Mouse (Mus musculus): ENCODE measurements around the gene Tmem88. TPM values are rescaled to one million over a fixed set of nuclear protein-coding genes. Genes with fewer than 3 reads are reported as not detected.
A peak's percentile ranks its signal among the peaks of the same experiment; 100 is the strongest.

Tmem88 gene
- polyA plus RNA-seq, 1 experiment = 0.16 TPM

DNA sequence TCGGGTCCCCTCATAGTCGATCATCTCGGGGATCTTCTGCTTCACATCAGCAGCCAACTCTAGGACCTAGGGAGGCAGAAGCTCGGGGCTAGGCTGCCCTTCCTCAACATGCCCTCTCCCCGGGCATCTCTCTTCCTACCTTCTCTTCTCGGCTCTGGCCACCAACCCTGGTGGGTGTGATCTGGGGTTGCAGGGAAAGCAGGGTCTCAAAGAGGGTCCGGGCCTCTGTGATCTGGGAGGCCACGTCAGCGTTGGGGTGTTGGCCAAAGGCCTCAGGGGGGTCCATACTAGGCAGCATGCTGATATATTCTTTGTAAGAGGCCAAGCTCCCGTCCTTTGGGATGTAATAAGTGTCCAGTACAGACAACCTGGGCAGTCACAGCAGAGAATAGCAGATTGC lies 24.8 kb upstream of the Tmem88 start:
- peaks cover 10% of the 10 kb centered on the region for H3K27me3 ChIP-seq (ENCODE audit: control insufficient read depth, insufficient read depth, insufficient read length)
- no peak overlapping the region for H3ac ChIP-seq (ENCODE audit: control insufficient read depth, insufficient read length, low read depth)
- no peaks in the 10 kb centered on the region for H3K79me3 ChIP-seq (ENCODE audit: low read depth)
- H3K4me3 ChIP-seq (ENCODE audit: insufficient read depth, poor library complexity, severe bottlenecking) = no peak overlapping the region
- no peaks in the 10 kb centered on the region for H3K79me2 ChIP-seq (ENCODE audit: control insufficient read depth, insufficient read depth)
- no peaks in the 10 kb centered on the region for H3K36me3 ChIP-seq (ENCODE audit: control insufficient read depth, insufficient read depth)
- TF ChIP-seq CTCF (IDR thresholded peaks at IDR 0.05; ENCODE audit: control insufficient read depth, insufficient read depth, insufficient read length) (no peak), MYOD1 (IDR thresholded peaks at IDR 0.05; ENCODE audit: control insufficient read depth, insufficient read length, low read depth) (no peak), MAX (IDR thresholded peaks at IDR 0.05) (no peak), USF1 (IDR thresholded peaks at IDR 0.05; ENCODE audit: low read depth) (no peak), CEBPB (IDR thresholded peaks at IDR 0.05; ENCODE audit: low read depth) (no peak), MYOG (IDR thresholded peaks at IDR 0.05; ENCODE audit: control insufficient read depth, extremely low read depth, insufficient read length) (no peak), FOSL1 (IDR thresholded peaks at IDR 0.05; ENCODE audit: insufficient read depth, low read length, poor library complexity, severe bottlenecking) (no peak)

DNA sequence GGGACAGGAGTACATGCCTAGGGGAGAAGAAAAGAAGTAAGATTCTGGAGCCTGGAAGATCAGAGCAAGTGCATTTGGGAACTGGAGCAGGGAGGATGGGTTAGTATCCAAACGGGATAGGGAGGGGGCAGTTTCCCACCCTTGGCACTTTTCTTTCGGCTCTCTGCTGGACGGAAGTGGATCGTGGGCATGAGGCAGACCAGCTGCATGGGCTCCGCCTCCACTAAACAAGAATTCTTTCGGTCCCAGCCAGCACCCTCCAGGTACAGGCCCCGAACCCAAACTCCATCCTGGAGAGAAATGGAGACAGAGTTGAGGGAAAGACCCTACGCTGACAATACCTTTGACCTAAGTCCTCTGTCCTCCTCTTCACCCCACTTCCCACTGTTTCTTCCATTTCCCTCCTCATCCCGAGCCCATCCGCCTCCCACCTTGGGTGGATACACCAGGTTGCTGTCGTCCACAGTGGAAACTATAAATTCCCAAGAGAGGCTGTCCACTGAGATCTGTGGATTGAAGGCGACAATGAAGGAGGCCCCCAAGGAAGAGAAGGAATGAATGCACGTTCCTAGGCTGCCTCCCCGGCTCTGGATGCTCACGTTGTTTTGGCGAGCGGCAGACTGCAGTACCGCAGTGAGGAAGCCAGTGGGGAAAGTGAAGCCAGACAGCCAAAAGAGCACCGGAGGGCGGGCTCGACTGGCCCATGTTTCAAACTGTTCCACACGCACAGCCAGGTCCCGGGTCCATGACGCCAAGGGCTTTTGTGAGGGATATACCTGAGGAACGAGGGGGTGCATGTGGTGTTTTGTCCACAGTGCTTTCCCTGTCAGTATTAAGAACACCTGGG lies 23.3 kb upstream of the Tmem88 start:
- Histone ChIP-seq H3K36me3 (ENCODE audit: control insufficient read depth, insufficient read depth) (no peaks in the 10 kb centered on the region), H3ac (ENCODE audit: control insufficient read depth, insufficient read length, low read depth) (no peak overlapping the region), H3K79me3 (ENCODE audit: low read depth) (no peaks in the 10 kb centered on the region), H3K4me3 (ENCODE audit: insufficient read depth, poor library complexity, severe bottlenecking) (no peak overlapping the region), H3K79me2 (ENCODE audit: control insufficient read depth, insufficient read depth) (peaks cover 3% of the 10 kb centered on the region), H3K27me3 (ENCODE audit: control insufficient read depth, insufficient read depth, insufficient read length) (peaks cover 10% of the 10 kb centered on the region)
- TF ChIP-seq USF1 (IDR thresholded peaks at IDR 0.05; ENCODE audit: low read depth) (no peak), CTCF (IDR thresholded peaks at IDR 0.05; ENCODE audit: control insufficient read depth, insufficient read depth, insufficient read length) (no peak)

DNA sequence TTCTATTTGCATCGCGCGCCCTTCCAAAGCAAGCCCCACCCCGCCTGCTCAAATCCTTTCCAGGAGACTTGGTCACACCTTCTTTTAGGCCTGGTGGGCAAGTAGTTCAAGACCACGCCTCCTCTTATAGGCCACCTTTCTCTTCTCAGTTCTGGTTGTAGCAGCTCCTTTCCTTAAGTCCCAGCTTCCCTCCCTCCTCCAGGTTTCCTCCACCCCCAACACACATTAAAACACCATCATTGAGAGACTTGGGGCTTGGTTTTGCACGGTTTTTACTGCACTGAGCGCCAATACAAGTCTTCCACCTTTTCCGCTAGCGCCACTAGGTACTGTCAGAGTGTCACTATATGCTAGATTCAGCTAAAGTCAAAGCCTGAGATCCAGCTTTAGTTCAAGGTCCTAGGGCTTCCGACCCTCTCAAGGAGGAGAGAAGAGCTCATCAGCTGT lies 22.5 kb upstream of the Tmem88 start:
- no peaks in the 10 kb centered on the region for H3K36me3 ChIP-seq (ENCODE audit: control insufficient read depth, insufficient read depth)
- H3K79me3 ChIP-seq (ENCODE audit: low read depth) = peaks cover under 1% of the 10 kb centered on the region
- TF ChIP-seq MYOD1 (IDR thresholded peaks at IDR 0.05; ENCODE audit: control insufficient read depth, insufficient read length, low read depth) (no peak), MAX (IDR thresholded peaks at IDR 0.05) (no peak), FOSL1 (IDR thresholded peaks at IDR 0.05; ENCODE audit: insufficient read depth, low read length, poor library complexity, severe bottlenecking) (no peak), MYOG (IDR thresholded peaks at IDR 0.05; ENCODE audit: control insufficient read depth, extremely low read depth, insufficient read length) (no peak), USF1 (IDR thresholded peaks at IDR 0.05; ENCODE audit: low read depth) (no peak), CTCF (IDR thresholded peaks at IDR 0.05; ENCODE audit: control insufficient read depth, insufficient read depth, insufficient read length) (no peak), CEBPB (IDR thresholded peaks at IDR 0.05; ENCODE audit: low read depth) (no peak)
- peaks cover 10% of the 10 kb centered on the region for H3K79me2 ChIP-seq (ENCODE audit: control insufficient read depth, insufficient read depth)
- H3K4me3 ChIP-seq (ENCODE audit: insufficient read depth, poor library complexity, severe bottlenecking) = no peak overlapping the region
- H3K27me3 ChIP-seq (ENCODE audit: control insufficient read depth, insufficient read depth, insufficient read length) = peaks cover 9% of the 10 kb centered on the region
- H3ac ChIP-seq (ENCODE audit: control insufficient read depth, insufficient read length, low read depth) = no peak overlapping the region

DNA sequence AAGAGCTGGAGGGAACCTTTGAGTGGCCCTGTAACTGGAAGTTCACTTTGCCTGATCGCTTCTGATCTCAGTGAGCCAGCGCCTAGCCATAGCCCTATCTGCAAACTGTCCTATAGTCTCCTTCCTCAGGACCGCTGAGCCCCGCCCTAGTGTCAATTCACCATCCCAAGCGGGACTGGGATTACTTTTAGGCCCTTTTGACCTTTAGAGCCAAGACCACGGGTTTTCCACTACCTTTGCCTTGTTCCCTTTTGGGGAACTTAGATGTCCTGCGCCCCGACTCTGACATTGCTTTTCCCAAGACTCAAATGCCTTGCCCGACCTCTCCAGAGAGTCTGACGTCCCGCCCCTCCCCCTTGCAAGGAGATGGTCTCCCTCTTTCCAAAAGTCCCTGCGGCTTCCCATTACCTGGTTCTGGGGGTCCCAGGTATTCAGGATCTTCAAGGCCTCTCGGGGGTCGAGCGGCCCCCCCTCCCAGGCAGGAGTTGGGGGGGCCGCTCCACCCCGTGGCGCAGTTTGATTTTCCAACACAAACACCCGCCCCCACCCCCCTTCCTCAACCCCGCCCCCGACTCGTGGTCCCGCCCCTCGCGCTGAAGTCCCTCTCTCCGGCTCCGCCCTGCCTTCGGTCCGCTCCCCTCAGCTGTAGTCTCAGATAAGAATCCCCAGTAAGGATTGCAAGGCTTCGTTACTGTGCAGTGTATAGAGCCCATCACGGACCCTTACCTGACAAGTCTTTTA lies 21.9 kb upstream of the Tmem88 start:
- Histone ChIP-seq H3K79me2 (ENCODE audit: control insufficient read depth, insufficient read depth) (peaks cover 16% of the 10 kb centered on the region), H3K36me3 (ENCODE audit: control insufficient read depth, insufficient read depth) (no peaks in the 10 kb centered on the region), H3K4me3 (ENCODE audit: insufficient read depth, poor library complexity, severe bottlenecking) (peak overlapping the region; percentile 16), H3K27me3 (ENCODE audit: control insufficient read depth, insufficient read depth, insufficient read length) (peaks cover 6% of the 10 kb centered on the region), H3K79me3 (ENCODE audit: low read depth) (peaks cover 3% of the 10 kb centered on the region), H3ac (ENCODE audit: control insufficient read depth, insufficient read length, low read depth) (peak overlapping the region; percentile 4)
- TF ChIP-seq MAX (IDR thresholded peaks at IDR 0.05) (no peak), MYOG (IDR thresholded peaks at IDR 0.05; ENCODE audit: control insufficient read depth, extremely low read depth, insufficient read length) (no peak), CTCF (IDR thresholded peaks at IDR 0.05; ENCODE audit: control insufficient read depth, insufficient read depth, insufficient read length) (no peak), USF1 (IDR thresholded peaks at IDR 0.05; ENCODE audit: low read depth) (no peak), MYOD1 (IDR thresholded peaks at IDR 0.05; ENCODE audit: control insufficient read depth, insufficient read length, low read depth) (no peak), CEBPB (IDR thresholded peaks at IDR 0.05; ENCODE audit: low read depth) (no peak), FOSL1 (IDR thresholded peaks at IDR 0.05; ENCODE audit: insufficient read depth, low read length, poor library complexity, severe bottlenecking) (no peak)

- peaks cover 4% of the 10 kb centered on the region for H3K79me3 ChIP-seq (ENCODE audit: low read depth)
- TF ChIP-seq MYOD1 (IDR thresholded peaks at IDR 0.05; ENCODE audit: control insufficient read depth, insufficient read length, low read depth) = no peak
- peak; percentile 32 for TF ChIP-seq CTCF (IDR thresholded peaks at IDR 0.05; ENCODE audit: control insufficient read depth, insufficient read depth, insufficient read length)
- H3ac ChIP-seq (ENCODE audit: control insufficient read depth, insufficient read length, low read depth) = peak overlapping the region; percentile 66
- H3K27me3 ChIP-seq (ENCODE audit: control insufficient read depth, insufficient read depth, insufficient read length) = peaks cover 6% of the 10 kb centered on the region
- H3K4me3 ChIP-seq (ENCODE audit: insufficient read depth, poor library complexity, severe bottlenecking) = peak overlapping the region; percentile 21
- H3K79me2 ChIP-seq (ENCODE audit: control insufficient read depth, insufficient read depth) = peaks cover 21% of the 10 kb centered on the region
- no peaks in the 10 kb centered on the region for H3K36me3 ChIP-seq (ENCODE audit: control insufficient read depth, insufficient read depth)
These were observed 21.4 kb upstream of the Tmem88 start for GRCm38 (mm10) chr11:69419443-69419812.

All from C2C12 (cell line).